Mouse (Mus musculus) splenic B cell, adult 2 months (primary cell): ENCODE measurements around the gene Pusl1.

ENCODE experiments used
- DNase-seq: peaks from one replicate; pipeline ENCODE4 v3.0.0-alpha.2; 2011; ENCODE audit warnings: low read depth, low spot score
- H3K27me3 ChIP-seq: 2 replicates; pipeline ENCODE4 v1.6.1; 2012; ENCODE audit warnings: mild to moderate bottlenecking, low read length, moderate library complexity, mixed read lengths; ENCODE audit not compliant: control insufficient read depth, poor library complexity, insufficient read depth, severe bottlenecking
- H3K36me3 ChIP-seq: 2 replicates; pipeline ENCODE4 v1.6.1; 2012; ENCODE audit warnings: mild to moderate bottlenecking, low read length, moderate library complexity, mixed read lengths; ENCODE audit not compliant: control insufficient read depth, poor library complexity, insufficient read depth, severe bottlenecking

Pusl1 gene

GRCm38 (mm10) chr4:155841651-155842270, 49.8 kb downstream of the Pusl1 start:
- Histone ChIP-seq H3K36me3 (no peaks in the 10 kb centered on the region), H3K27me3 (no peaks in the 10 kb centered on the region)
- peak; percentile 64 for DNase-seq

- peak; percentile 85 for DNase-seq
- Histone ChIP-seq H3K36me3 (no peaks in the 10 kb centered on the region), H3K27me3 (no peaks in the 10 kb centered on the region)
Observed at GRCm38 (mm10) chr4:155841003-155841454, 50.6 kb downstream of the Pusl1 start.

DNA sequence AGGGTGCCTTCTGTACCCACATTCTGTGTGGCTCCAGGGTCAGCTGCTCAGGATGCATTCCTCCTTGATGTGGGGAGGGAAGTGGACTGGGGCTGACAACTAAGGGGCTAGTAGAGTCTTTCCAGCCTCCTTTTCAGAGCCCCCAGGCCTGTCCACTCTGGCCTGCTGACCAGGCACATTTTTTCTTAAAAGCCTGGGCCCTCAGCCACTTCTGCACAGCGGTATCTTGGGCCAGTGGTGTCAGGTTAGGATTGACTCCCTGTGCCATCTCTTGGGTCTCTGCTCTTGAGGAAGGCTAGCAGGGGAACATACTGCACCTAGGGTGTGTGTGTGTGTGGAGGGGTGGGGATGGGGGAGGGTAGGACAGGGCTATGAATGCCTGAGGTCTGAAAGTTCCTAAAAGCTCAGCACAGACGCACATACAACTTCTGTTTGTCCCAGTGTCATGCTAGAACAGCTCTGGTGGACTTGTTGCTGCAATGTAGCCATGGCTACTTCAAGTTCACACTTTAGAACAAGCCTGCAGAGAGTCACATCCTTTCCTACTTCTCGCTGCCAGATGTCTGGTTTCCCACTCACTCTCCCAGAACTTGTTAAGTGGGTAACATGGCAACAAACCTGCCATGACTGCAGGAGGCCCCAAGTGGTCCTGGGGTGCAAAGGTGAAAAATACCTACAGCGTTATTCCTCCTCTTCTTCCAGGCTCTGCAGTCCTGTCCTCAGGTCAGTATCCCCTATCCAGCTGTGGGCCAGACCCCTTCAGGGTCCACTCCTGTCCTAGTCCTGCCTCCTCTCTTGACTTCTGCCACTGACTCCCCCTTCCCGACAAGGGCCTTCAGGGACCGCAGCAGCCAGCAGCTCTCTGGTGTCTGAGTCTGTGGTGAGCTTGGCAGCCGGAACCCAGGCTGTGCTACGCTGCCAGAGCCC, 51.2 kb downstream of the Pusl1 start:
- no peak for DNase-seq
- Histone ChIP-seq H3K36me3 (no peaks in the 10 kb centered on the region), H3K27me3 (no peaks in the 10 kb centered on the region)

GRCm38 (mm10) chr4:155839483-155839910, 52.1 kb downstream of the Pusl1 start, which contains the start of gene Mxra8:
Gene Mxra8 (plus strand): TSS chr4:155839680.
- Histone ChIP-seq H3K36me3 (no peaks in the 10 kb centered on the region), H3K27me3 (no peaks in the 10 kb centered on the region)
- no peak for DNase-seq

GRCm38 (mm10) chr4:155838187-155839153, 53.1 kb downstream of the Pusl1 start:
- DNase-seq, result no peak
- no peaks in the 10 kb centered on the region for H3K27me3 ChIP-seq

More at GRCm38 (mm10) chr4:155838187-155839153, 53.1 kb downstream of the Pusl1 start:
- no peaks in the 10 kb centered on the region for H3K36me3 ChIP-seq
